Comparison of ENCODE assay signal across 8 mouse cellular contexts in genomic region chr1:175625257-175625879, GRCm38 (mm10). TPM values are rescaled to one million over a fixed set of nuclear protein-coding genes. Genes with fewer than 3 reads are reported as not detected.
DNase-seq lines count a peak whose midpoint lies in the region; ATAC-seq and TF ChIP-seq lines count a peak whose summit lies in the region.

Gene Fh1, minus strand, starts transcription at chr1:175625635.

- WGBS in kidney, embryonic 14.5 days: under 1% methylated on average over 58 of the region's 58 CpGs
- WGBS in limb, embryonic 15.5 days: under 1% methylated on average over 58 of the region's 58 CpGs

- 0 out of 2 replicates have a peak, but pooled peaks cover 2% of the 10 kb centered on the region for H3K36me3 ChIP-seq in kidney, embryonic 14.5 days (ENCODE audit: control insufficient read depth, insufficient read depth, low read length)
- no peaks in the 10 kb centered on the region for H3K36me3 ChIP-seq in limb, embryonic 15.5 days

- no peaks in the 10 kb centered on the region for H3K9me3 ChIP-seq in kidney, embryonic 14.5 days (ENCODE audit: control insufficient read depth, low read length)
- no peaks in the 10 kb centered on the region for H3K9me3 ChIP-seq in limb, embryonic 15.5 days

- H3K27me3 ChIP-seq in kidney, embryonic 14.5 days (ENCODE audit: control insufficient read depth, insufficient read depth, low read length): no peaks in the 10 kb centered on the region
- no peaks in the 10 kb centered on the region for H3K27me3 ChIP-seq in limb, embryonic 15.5 days

- peak within 1 kb of the TSS; percentile 91 for H3K4me3 ChIP-seq in bone marrow macrophage, adult 2 months (ENCODE audit: insufficient read depth, low read length)
- peak within 1 kb of the TSS; percentile 81 for H3K4me3 ChIP-seq in embryonic fibroblast, embryonic 13.5 days (ENCODE audit: insufficient read depth, low read length)
- H3K4me3 ChIP-seq in kidney, embryonic 14.5 days (ENCODE audit: low read length): peak within 1 kb of the TSS; percentile 84
- peak within 1 kb of the TSS; percentile 83 for H3K4me3 ChIP-seq in limb, embryonic 15.5 days

- H3K4me1 ChIP-seq in bone marrow macrophage, adult 2 months (ENCODE audit: control insufficient read depth, insufficient read depth, low read length): peaks cover 18% of the 10 kb centered on the region
- H3K4me1 ChIP-seq in embryonic fibroblast, embryonic 13.5 days (ENCODE audit: control insufficient read depth, insufficient read depth, low read length): peaks cover 2% of the 10 kb centered on the region; the same call in 1 of the 2 replicates
- H3K4me1 ChIP-seq in kidney, embryonic 14.5 days (ENCODE audit: control insufficient read depth, insufficient read depth, low read length): peaks cover 7% of the 10 kb centered on the region; the same call in 1 of the 2 replicates
- peaks cover 9% of the 10 kb centered on the region; the same call in 1 of the 2 replicates for H3K4me1 ChIP-seq in limb, embryonic 15.5 days

- peak within 1 kb of the TSS; percentile 77 for H3K4me2 ChIP-seq in kidney, embryonic 14.5 days (replicated peaks; ENCODE audit: low read depth, low read length)
- H3K4me2 ChIP-seq in limb, embryonic 15.5 days: peak within 1 kb of the TSS; percentile 67

- H3K27ac ChIP-seq in bone marrow macrophage, adult 2 months (ENCODE audit: insufficient read depth, low read depth, low read length): peak within 1 kb of the TSS; percentile 87
- peak within 1 kb of the TSS; percentile 38 for H3K27ac ChIP-seq in embryonic fibroblast, embryonic 13.5 days (ENCODE audit: insufficient read depth, low read length)
- H3K27ac ChIP-seq in kidney, embryonic 14.5 days (ENCODE audit: low read depth, low read length): peak within 1 kb of the TSS; percentile 79
- H3K27ac ChIP-seq in limb, embryonic 15.5 days: peak within 1 kb of the TSS; percentile 87

- ATAC-seq in kidney, embryonic 14.5 days (ENCODE audit: low FRiP score, low TSS enrichment): peak; percentile 100
- ATAC-seq in limb, embryonic 15.5 days (ENCODE audit: insufficient number of reproducible peaks, low FRiP score, low TSS enrichment, low read depth): peak; percentile 100

- TF ChIP-seq CTCF in bone marrow macrophage, adult 2 months (IDR thresholded peaks at IDR 0.05; ENCODE audit: low read depth, low read length): no peak
- no peak for TF ChIP-seq CTCF in embryonic fibroblast, embryonic 13.5 days (IDR thresholded peaks at IDR 0.05; ENCODE audit: borderline replicate concordance, insufficient read depth, low read length)

- peak within 1 kb of the TSS; percentile 91 for H3K9ac ChIP-seq in kidney, embryonic 14.5 days (ENCODE audit: low read depth, low read length)
- peak within 1 kb of the TSS; percentile 85 for H3K9ac ChIP-seq in limb, embryonic 15.5 days

- peak; percentile 97 for DNase-seq in A20 (ENCODE audit: low read depth, low spot score)
- peak; percentile 98 for DNase-seq in heart, adult 9 months (ENCODE audit: low spot score in 2 of 2)
- peak; percentile 89 to 92 for DNase-seq in monocyte, adult 2 months (ENCODE audit: low read depth in 1 of 2, low spot score in 2 of 2)
- peak; percentile 96 to 97 for DNase-seq in spleen, postnatal 36 days (ENCODE audit: low spot score in 2 of 2)

- peak; percentile 80; the same call in 1 of the 2 replicates for TF ChIP-seq POLR2A in bone marrow macrophage, adult 2 months (IDR thresholded peaks at IDR 0.05; ENCODE audit: borderline replicate concordance, low read depth, low read length)
- peak; percentile 97 for TF ChIP-seq POLR2A in embryonic fibroblast, embryonic 13.5 days (IDR thresholded peaks at IDR 0.05; ENCODE audit: low read depth, low read length)

RNA-seq across cellular contexts. Expression of gene Fh1, which starts in this region (rescaled TPM):
- polyA plus RNA-seq in bone marrow macrophage, adult 2 months (2012; ENCODE audit: insufficient read depth, insufficient read length, missing spikeins): 185 and 188 TPM in 2 replicates
- 79.4 and 83.5 TPM in 2 replicates for polyA plus RNA-seq in embryonic fibroblast, embryonic 13.5 days (2011; ENCODE audit: insufficient read length, low read depth, missing spikeins)
- polyA plus RNA-seq in kidney, embryonic 14.5 days (2014; fragmentation: Nextera tagmentation; extraction: Ambion mirVana): 116 and 140 TPM in 2 replicates
- 93.9 and 103 TPM in 2 replicates for polyA plus RNA-seq in limb, embryonic 15.5 days (2015; fragmentation: Nextera tagmentation; extraction: Ambion mirVana)

Comparison
In these comparisons a context has a peak if more than half of its experiments do, and no peak if none do; other contexts are left out.
1. Peak in every context shown above with its lines: DNase-seq, ATAC-seq, H3K4me3 ChIP-seq and H3K27ac ChIP-seq.